Mouse (Mus musculus) splenic B cell, adult 2 months (primary cell): ENCODE data around the gene 2210016L21Rik.
A peak's percentile ranks its signal among the peaks of the same experiment; 100 is the strongest.
"Not testable (repeated sequence)": the region's sequence is repeated elsewhere in the genome, so short reads cannot be mapped to it uniquely, and the experiment has no call there.

Experiments used
- DNase-seq: peaks from one replicate; pipeline ENCODE4 v3.0.0-alpha.2; 2011; ENCODE audit warnings: low read depth, low spot score
- H3K27me3 ChIP-seq: 2 replicates; pipeline ENCODE4 v1.6.1; 2012; ENCODE audit warnings: mild to moderate bottlenecking, low read length, moderate library complexity, mixed read lengths; ENCODE audit not compliant: control insufficient read depth, poor library complexity, insufficient read depth, severe bottlenecking
- H3K36me3 ChIP-seq: 2 replicates; pipeline ENCODE4 v1.6.1; 2012; ENCODE audit warnings: mild to moderate bottlenecking, low read length, moderate library complexity, mixed read lengths; ENCODE audit not compliant: control insufficient read depth, poor library complexity, insufficient read depth, severe bottlenecking

The 2210016L21Rik gene

GRCm38 (mm10) chr5:114922998-114923473 is 18.9 kb upstream of the 2210016L21Rik start, which contains the start of gene Oasl1:
TSS of gene Oasl1 (plus strand) at chr5:114923240.
- no peaks in the 10 kb centered on the region for H3K27me3 ChIP-seq
- DNase-seq, result peak; percentile 85
- H3K36me3 ChIP-seq, result no peaks in the 10 kb centered on the region

- Histone ChIP-seq H3K36me3 (peaks cover 1% of the 10 kb centered on the region; the same call in 1 of the 2 replicates), H3K27me3 (no peaks in the 10 kb centered on the region)
- DNase-seq, result no peak
Observed at GRCm38 (mm10) chr5:114926153-114926684, 15.7 kb upstream of the 2210016L21Rik start.

GRCm38 (mm10) chr5:114926753-114927152 is 15.2 kb upstream of the 2210016L21Rik start:
- peak; percentile 32 for DNase-seq
- H3K27me3 ChIP-seq, result no peaks in the 10 kb centered on the region
- peaks cover 2% of the 10 kb centered on the region; the same call in 1 of the 2 replicates for H3K36me3 ChIP-seq

GRCm38 (mm10) chr5:114931626-114932025 is 10.3 kb upstream of the 2210016L21Rik start:
- no peak for DNase-seq
- Histone ChIP-seq H3K27me3 (no peaks in the 10 kb centered on the region), H3K36me3 (peaks cover 4% of the 10 kb centered on the region)

- no peak for DNase-seq
- peaks cover 7% of the 10 kb centered on the region for H3K36me3 ChIP-seq
- H3K27me3 ChIP-seq, result no peaks in the 10 kb centered on the region
Observed at GRCm38 (mm10) chr5:114933206-114933605, 8.8 kb upstream of the 2210016L21Rik start.

GRCm38 (mm10) chr5:114935838-114936237 is 6.1 kb upstream of the 2210016L21Rik start:
- no peaks in the 10 kb centered on the region for H3K27me3 ChIP-seq
- H3K36me3 ChIP-seq, result peaks cover 7% of the 10 kb centered on the region
- no peak for DNase-seq

GRCm38 (mm10) chr5:114941138-114941537 is 820 bp upstream of the 2210016L21Rik start:
- H3K36me3 ChIP-seq, result peaks cover 10% of the 10 kb centered on the region
- not testable (repeated sequence) for DNase-seq, H3K27me3 ChIP-seq

GRCm38 (mm10) chr5:114942766-114943130 is 790 bp downstream of the 2210016L21Rik start:
- H3K27me3 ChIP-seq, result no peaks in the 10 kb centered on the region
- H3K36me3 ChIP-seq, result peaks cover 9% of the 10 kb centered on the region
- no peak for DNase-seq

- Histone ChIP-seq H3K27me3 (no peaks in the 10 kb centered on the region), H3K36me3 (peaks cover 13% of the 10 kb centered on the region)
- no peak for DNase-seq
Observed at GRCm38 (mm10) chr5:114945072-114945471, 3.1 kb downstream of the 2210016L21Rik start.

- Histone ChIP-seq H3K36me3 (peaks cover 11% of the 10 kb centered on the region), H3K27me3 (no peaks in the 10 kb centered on the region)
- DNase-seq, result no peak
Observed at GRCm38 (mm10) chr5:114948891-114949290, 6.9 kb downstream of the 2210016L21Rik start.

- no peak for DNase-seq
- H3K36me3 ChIP-seq, result peaks cover 11% of the 10 kb centered on the region
Observed at GRCm38 (mm10) chr5:114949316-114949715, 7.4 kb downstream of the 2210016L21Rik start.

GRCm38 (mm10) chr5:114949812-114950211 is 7.9 kb downstream of the 2210016L21Rik start:
- DNase-seq, result no peak
- H3K36me3 ChIP-seq, result peaks cover 11% of the 10 kb centered on the region
- H3K27me3 ChIP-seq, result no peaks in the 10 kb centered on the region

More at GRCm38 (mm10) chr5:114949316-114949715, 7.4 kb downstream of the 2210016L21Rik start:
- H3K27me3 ChIP-seq, result no peaks in the 10 kb centered on the region

GRCm38 (mm10) chr5:114950669-114951068 is 8.7 kb downstream of the 2210016L21Rik start:
- Histone ChIP-seq H3K36me3 (peaks cover 9% of the 10 kb centered on the region), H3K27me3 (no peaks in the 10 kb centered on the region)
- no peak for DNase-seq

- no peak for DNase-seq
- H3K27me3 ChIP-seq, result no peaks in the 10 kb centered on the region
- H3K36me3 ChIP-seq, result peaks cover 6% of the 10 kb centered on the region
Observed at GRCm38 (mm10) chr5:114951279-114951880, 9.4 kb downstream of the 2210016L21Rik start.

GRCm38 (mm10) chr5:114953326-114953725 is 11.4 kb downstream of the 2210016L21Rik start:
- H3K36me3 ChIP-seq, result peaks cover 4% of the 10 kb centered on the region
- H3K27me3 ChIP-seq, result no peaks in the 10 kb centered on the region

More at GRCm38 (mm10) chr5:114953326-114953725, 11.4 kb downstream of the 2210016L21Rik start:
- no peak for DNase-seq
